Mouse (Mus musculus): Measurements from ENCODE around the gene Slco4c1.

- no peak for TF ChIP-seq CTCF (IDR thresholded peaks at IDR 0.05)
- no peak for TF ChIP-seq EP300 (IDR thresholded peaks at IDR 0.05)
These were observed 7.9 kb downstream of the Slco4c1 start for GRCm38 (mm10) chr1:96864120-96864519.

All from lung, postnatal 0 days (tissue).